Mouse (Mus musculus) cerebellum, adult 2 months (tissue): ENCODE measurements around the gene Hist1h2bj. TPM values are rescaled to one million over a fixed set of nuclear protein-coding genes. Genes with fewer than 3 reads are reported as not detected.
A peak's percentile ranks its signal among the peaks of the same experiment; 100 is the strongest.
"Not testable (repeated sequence)": the region's sequence is repeated elsewhere in the genome, so short reads cannot be mapped to it uniquely, and the experiment has no call there.

Experiments used
- DNase-seq, 2 experiments: peaks; one replicate each; pipeline ENCODE4 v3.0.0; 2021
- H3K27ac ChIP-seq: fragments of 200-500 bp; 2 replicates; pipeline ENCODE4 v1.5.1; 2012; ENCODE audit warnings: low read length, control low read depth, inconsistent platforms; ENCODE audit not compliant: insufficient read depth
- H3K27me3 ChIP-seq: fragments of 200-500 bp; 2 replicates; pipeline ENCODE4 v1.6.1; 2012; ENCODE audit warnings: inconsistent platforms, mild to moderate bottlenecking, low read length, moderate library complexity; ENCODE audit not compliant: control insufficient read depth, insufficient read depth
- H3K4me1 ChIP-seq: fragments of 200-500 bp; 2 replicates; pipeline ENCODE4 v1.6.1; 2011; ENCODE audit warnings: low read length; ENCODE audit not compliant: control insufficient read depth, insufficient read depth
- H3K4me3 ChIP-seq: fragments of 200-500 bp; replicated peaks from 2 replicates; pipeline ENCODE3; 2011; ENCODE audit warnings: mild to moderate bottlenecking, low read depth, low read length, control low read depth; ENCODE audit not compliant: insufficient read depth
- CTCF ChIP-seq: fragments of 200-500 bp; IDR thresholded peaks from 2 replicates; pipeline ENCODE4 v1.5.1; 2011; ENCODE audit warnings: low read depth, mild to moderate bottlenecking, control low read depth, low read length, moderate library complexity, borderline replicate concordance; ENCODE audit not compliant: insufficient read depth
- POLR2A ChIP-seq: fragments of 200-500 bp; IDR thresholded peaks from 2 replicates; pipeline ENCODE4 v1.6.1; 2011; ENCODE audit warnings: low read length, control low read depth, borderline replicate concordance; ENCODE audit not compliant: insufficient read depth
- WGBS: fragments of 180-500 bp; shearing (Covaris S2); methylation state at CpG from one replicate; pipeline ENCODE4 v1.1.7; 2018; 5-methylcytosine and 5-hydroxymethylcytosine counted together
- polyA plus RNA-seq: library from polyadenylated mRNA; depleted of rRNA; stranded (reverse); fragments of >200 nt; gene quantifications from 2 replicates; pipeline ENCODE4 v1.2.3, GENCODE M21; 2012

The Hist1h2bj gene
- polyA plus RNA-seq, 1 experiment = 1.5 TPM

DNA sequence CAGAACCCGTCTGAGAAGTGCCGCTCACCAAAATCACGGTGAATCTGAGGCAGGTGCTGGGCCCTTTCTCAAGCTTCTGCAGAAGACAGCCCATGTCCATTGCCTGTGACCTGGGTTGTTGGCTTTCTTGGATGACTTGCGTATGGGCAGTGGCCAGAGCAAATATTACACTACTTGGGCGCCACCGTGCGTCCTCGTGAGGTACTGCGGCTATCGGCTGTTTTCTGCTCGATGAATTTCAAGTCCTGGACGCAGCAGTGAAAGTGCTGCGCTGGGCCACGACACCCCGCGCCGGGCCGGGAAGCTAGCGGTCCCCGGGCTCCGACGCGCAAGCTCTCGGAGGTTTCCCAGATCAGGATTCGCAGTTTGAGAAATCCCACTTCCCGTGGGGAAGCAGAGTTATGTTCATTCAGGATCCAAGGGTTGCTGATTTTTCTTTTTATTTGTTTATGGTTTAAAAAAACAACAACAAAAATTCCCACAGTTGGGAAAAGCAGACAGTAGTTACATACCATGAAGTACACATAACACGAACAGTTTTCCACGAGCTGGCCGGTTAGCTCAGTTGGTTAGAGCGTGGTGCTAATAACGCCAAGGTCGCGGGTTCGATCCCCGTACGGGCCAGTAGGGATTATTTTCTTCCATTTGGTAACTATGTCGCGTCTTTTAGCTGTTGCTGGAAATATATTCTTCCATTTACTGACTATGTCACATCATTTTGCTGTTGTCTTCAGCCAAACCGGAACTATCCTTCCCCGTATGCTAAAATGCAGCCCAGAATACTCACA, 14.1 kb upstream of the Hist1h2bj start:
- no peaks in the 10 kb centered on the region for H3K4me1 ChIP-seq
- no peaks in the 10 kb centered on the region for H3K27me3 ChIP-seq
- TF ChIP-seq POLR2A (no peak), CTCF (peak; percentile 95)
- peak overlapping the region; percentile 68 for H3K4me3 ChIP-seq
- WGBS = 2% methylated on average over 40 of the region's 40 CpGs
- peak; percentile 92 to 97 for DNase-seq
- no peak overlapping the region for H3K27ac ChIP-seq

DNA sequence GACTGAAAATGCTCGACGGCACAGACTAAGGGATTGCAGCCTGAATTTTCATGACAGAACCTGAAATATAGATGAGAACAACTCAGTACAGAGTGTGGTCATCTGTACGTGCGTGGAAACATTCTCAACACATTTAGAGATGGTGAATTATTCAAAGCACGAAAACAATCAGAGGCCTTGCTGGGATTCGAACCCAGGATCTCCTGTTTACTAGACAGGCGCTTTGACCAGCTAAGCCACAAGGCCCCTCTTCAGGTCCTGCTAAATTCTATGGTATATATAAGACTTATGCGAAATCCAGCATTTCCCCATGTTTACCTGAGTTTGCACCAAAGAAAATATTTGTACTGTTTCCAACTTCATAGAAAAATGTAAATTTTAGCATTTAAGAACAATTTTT, 13.1 kb upstream of the Hist1h2bj start:
- Histone ChIP-seq H3K27me3 (no peaks in the 10 kb centered on the region), H3K4me3 (no peak overlapping the region), H3K27ac (no peak overlapping the region), H3K4me1 (no peaks in the 10 kb centered on the region)
- DNase-seq = no peak
- TF ChIP-seq POLR2A = no peak
- no peak for TF ChIP-seq CTCF
- WGBS = 55% methylated on average over 8 of the region's 8 CpGs

DNA sequence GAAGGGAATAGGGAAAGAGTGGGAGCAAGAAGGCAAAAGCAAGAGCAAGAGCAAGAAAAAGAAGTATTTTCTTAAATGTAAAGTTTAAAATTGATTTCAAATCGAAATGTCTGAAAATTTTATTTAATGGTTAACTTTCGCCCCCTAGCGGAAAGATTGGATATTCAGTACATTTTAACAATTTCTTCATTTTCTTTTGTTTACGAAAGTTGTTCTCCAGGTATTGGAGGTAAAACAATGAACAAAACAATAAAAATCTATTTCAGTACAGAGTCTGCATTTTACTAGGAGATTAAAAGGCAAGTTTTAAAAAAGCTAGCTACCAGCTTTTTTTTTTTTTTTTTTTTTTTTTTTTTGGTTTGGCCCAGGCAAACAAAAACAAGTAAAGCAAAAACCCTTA, 12.5 kb upstream of the Hist1h2bj start:
- Histone ChIP-seq H3K27me3 (no peaks in the 10 kb centered on the region), H3K4me1 (no peaks in the 10 kb centered on the region), H3K4me3 (no peak overlapping the region), H3K27ac (no peak overlapping the region)
- 4% methylated on average over 4 of the region's 4 CpGs for WGBS
- DNase-seq = no peak
- TF ChIP-seq CTCF (peak; percentile 24; the same call in 1 of the 2 replicates), POLR2A (no peak)

DNA sequence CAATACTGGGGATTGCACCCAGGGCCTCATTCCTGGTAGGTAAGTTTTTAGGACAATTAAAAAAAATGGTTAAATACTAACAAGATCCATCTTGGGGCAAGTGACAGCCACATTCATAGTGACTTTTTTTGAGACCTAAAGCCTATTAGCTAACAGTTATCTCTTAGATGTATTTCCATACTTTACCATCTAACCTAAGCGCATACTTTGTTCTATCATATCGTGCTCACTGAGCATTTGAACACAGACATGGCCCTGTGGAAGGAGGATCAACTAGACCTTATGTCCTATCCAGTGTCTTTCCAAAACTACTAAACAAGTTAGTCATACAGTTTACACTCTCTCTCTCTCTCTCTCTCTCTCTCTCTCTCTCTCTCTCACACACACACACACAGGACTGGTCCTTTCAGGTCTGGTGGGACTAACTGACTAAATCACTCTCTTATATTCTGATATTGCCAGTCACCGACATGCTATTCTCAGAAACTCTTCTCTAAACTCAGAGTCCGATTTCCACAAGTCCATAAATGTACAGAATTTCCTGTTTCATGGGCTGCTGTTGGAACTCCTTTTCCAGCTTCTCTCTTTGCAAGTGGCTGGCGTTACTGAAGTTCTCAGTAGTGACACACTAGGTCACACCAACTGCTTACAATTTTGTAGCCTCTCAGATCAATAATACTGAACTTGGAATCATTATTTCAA, 9.1 kb upstream of the Hist1h2bj start:
- WGBS = 49% methylated on average over 5 of the region's 5 CpGs
- Histone ChIP-seq H3K27ac (no peak overlapping the region), H3K4me1 (no peaks in the 10 kb centered on the region), H3K27me3 (no peaks in the 10 kb centered on the region), H3K4me3 (no peak overlapping the region)
- DNase-seq = no peak
- no peak for TF ChIP-seq POLR2A

DNA sequence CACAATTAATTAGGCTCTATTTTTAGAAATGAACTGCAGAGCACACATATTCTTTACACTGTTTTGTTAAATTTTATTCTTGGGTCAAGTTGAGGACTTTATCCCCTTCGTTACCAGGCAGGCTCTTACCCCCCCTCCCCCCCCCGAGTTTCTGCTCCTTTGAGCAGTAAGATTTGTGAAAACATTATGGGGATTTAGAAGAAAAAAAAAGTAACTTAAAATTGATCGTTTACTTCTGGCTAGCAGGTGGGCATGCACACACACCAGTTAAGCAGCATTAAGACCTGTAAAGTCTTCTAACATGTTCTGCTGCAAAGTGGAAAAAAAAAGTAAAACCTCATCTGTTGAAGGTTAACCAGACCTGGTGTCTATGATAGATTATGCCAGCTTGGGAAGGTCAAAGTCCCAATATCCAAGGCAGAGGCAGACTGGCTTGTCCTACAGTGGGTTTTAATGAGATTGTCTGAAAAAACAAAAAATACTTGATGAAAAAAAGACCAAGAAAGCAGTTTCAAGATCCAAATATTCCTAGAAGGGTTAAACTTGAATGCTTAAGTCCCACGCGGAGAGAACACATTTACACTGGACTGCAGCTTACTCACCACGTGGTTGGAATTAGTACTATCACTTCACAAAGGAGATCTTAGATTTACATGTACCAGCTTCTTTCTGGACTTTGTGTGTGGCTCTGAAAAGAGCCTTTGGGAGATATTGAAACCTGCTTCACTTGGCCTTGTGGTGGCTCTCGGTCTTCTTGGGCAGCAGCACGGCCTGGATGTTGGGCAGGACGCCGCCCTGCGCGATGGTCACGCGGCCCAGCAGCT, 8.4 kb upstream of the Hist1h2bj start:
- Histone ChIP-seq H3K4me1 (no peaks in the 10 kb centered on the region), H3K4me3 (no peak overlapping the region), H3K27ac (no peak overlapping the region), H3K27me3 (no peaks in the 10 kb centered on the region)
- no peak for DNase-seq
- TF ChIP-seq CTCF (no peak), POLR2A (no peak)
- under 1% methylated on average over 14 of the region's 14 CpGs for WGBS

DNA sequence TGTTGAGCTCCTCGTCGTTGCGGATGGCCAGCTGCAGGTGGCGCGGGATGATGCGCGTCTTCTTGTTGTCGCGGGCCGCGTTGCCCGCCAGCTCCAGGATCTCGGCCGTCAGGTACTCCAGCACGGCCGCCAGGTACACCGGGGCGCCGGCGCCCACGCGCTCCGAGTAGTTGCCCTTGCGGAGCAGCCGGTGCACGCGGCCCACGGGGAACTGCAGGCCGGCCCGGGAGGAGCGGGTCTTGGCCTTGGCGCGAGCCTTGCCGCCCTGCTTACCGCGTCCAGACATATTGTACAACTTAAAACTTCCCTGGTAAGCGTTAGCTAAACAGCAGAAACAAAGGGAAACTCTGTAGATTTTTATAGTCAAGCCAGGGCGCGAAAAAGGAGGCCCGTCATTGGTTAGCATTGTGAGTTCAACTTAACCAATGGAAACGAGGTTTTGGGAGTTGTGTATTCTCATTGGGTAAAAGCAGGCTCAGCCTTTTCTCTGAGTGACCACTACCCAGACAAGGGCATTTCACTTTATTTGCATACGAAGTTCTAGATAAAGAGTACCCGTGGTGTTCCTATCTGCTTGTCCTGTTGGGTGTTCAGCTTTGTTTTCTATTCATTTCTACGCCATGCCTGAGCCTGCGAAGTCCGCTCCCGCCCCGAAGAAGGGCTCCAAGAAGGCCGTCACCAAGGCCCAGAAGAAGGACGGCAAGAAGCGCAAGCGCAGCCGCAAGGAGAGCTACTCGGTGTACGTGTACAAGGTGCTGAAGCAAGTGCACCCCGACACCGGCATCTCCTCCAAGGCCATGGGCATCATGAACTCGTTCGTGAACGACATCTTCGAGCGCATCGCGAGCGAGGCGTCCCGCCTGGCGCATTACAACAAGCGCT, 7.5 kb upstream of the Hist1h2bj start, which contains the start of the genes Hist1h2ah and Hist1h2bk:
Gene Hist1h2ah, minus strand, starts transcription at position 302 of the 882 bp plus-strand sequence.
Gene Hist1h2bk, plus strand, starts transcription at position 604 of the 882 bp plus-strand sequence.
- not testable (repeated sequence) for H3K4me1 ChIP-seq, H3K27ac ChIP-seq, H3K27me3 ChIP-seq
- peak; percentile 80 to 90 for DNase-seq
- peak within 1 kb of the TSS; percentile 59 for H3K4me3 ChIP-seq
- under 1% methylated on average over 30 of the region's 69 CpGs for WGBS
